Mouse (Mus musculus) adrenal gland, adult (tissue): ENCODE measurements around the gene Hsd17b11.
"Not testable (repeated sequence)": the region's sequence is repeated elsewhere in the genome, so short reads cannot be mapped to it uniquely, and the experiment has no call there.

Experiments
- DNase-seq, 2 experiments: peaks; one replicate each; pipeline ENCODE4 v3.0.0; 2022 to 2023; ENCODE audit warnings: low spot score in 1 of 2; ENCODE audit not compliant: inconsistent age in 2 of 2

The Hsd17b11 gene

GRCm38 (mm10) chr5:103993601-103994000 is 28.1 kb downstream of the Hsd17b11 start:
- DNase-seq: no peak

- no peak for DNase-seq
These were observed 28.9 kb downstream of the Hsd17b11 start for GRCm38 (mm10) chr5:103992831-103993230.

- no peak for DNase-seq
These were observed 40.8 kb downstream of the Hsd17b11 start for GRCm38 (mm10) chr5:103980705-103981560.

GRCm38 (mm10) chr5:103977907-103978570 is 43.7 kb downstream of the Hsd17b11 start:
- no peak for DNase-seq

GRCm38 (mm10) chr5:103977297-103977696 is 44.4 kb downstream of the Hsd17b11 start, which contains the start of gene Hsd17b13:
TSS of gene Hsd17b13 (minus strand) at chr5:103977410.
- DNase-seq: no peak

GRCm38 (mm10) chr5:103975736-103976135 is 46.0 kb downstream of the Hsd17b11 start:
- DNase-seq: no peak

GRCm38 (mm10) chr5:103972801-103973200 is 48.9 kb downstream of the Hsd17b11 start:
- DNase-seq: no peak

- DNase-seq: no peak
These were observed 49.3 kb downstream of the Hsd17b11 start for GRCm38 (mm10) chr5:103972379-103972778.

GRCm38 (mm10) chr5:103971051-103971450 is 50.7 kb downstream of the Hsd17b11 start:
- DNase-seq: no peak

GRCm38 (mm10) chr5:103962935-103963429 is 58.7 kb downstream of the Hsd17b11 start:
- no peak for DNase-seq

GRCm38 (mm10) chr5:103954638-103955037 is 67.1 kb downstream of the Hsd17b11 start:
- DNase-seq: no peak

GRCm38 (mm10) chr5:103953135-103954083 is 68.3 kb downstream of the Hsd17b11 start:
- DNase-seq: peak in 1 of 2 experiments; percentile 43

- DNase-seq: not testable (repeated sequence)
These were observed 71.6 kb downstream of the Hsd17b11 start for GRCm38 (mm10) chr5:103950138-103950537.

GRCm38 (mm10) chr5:103943183-103943582 is 78.5 kb downstream of the Hsd17b11 start:
- no peak for DNase-seq

GRCm38 (mm10) chr5:103939856-103940255 is 81.9 kb downstream of the Hsd17b11 start:
- DNase-seq: no peak
